In genomic region chr2:102356879-102357695, GRCm38 (mm10) we compare ENCODE assay signal across 13 mouse cellular contexts. TPM values are rescaled to one million over a fixed set of nuclear protein-coding genes. Genes with fewer than 3 reads are reported as not detected.
DNase-seq lines count a peak whose midpoint lies in the region; ATAC-seq and TF ChIP-seq lines count a peak whose summit lies in the region.
"Had no signal": no experiment of that assay in that cellular context is flagged by ENCODE, and none has a peak within 500 bp of the region (broad histone marks: within the 10 kb centered on the region; RNA-seq: fewer than 3 reads in every experiment).

No protein-coding gene starts in this region.

- DNase-seq in lung, postnatal 36 days, result peak; percentile 21
- DNase-seq in lung, adult 2 months, result no peak
- peak; percentile 19 for DNase-seq in adrenal gland, postnatal 14 days
- peak; percentile 40 to 68 for DNase-seq in cerebellum, postnatal 25 days
- no peak for DNase-seq in lung, postnatal 25 days (ENCODE audit: low spot score)
- DNase-seq: lung, embryonic 14.5 days; spleen, adult 18-20 months; thymus, postnatal 25 days had no signal

- H3K4me1 ChIP-seq in lung, adult 2 months (ENCODE audit: control insufficient read depth, insufficient read depth, low read length), result no peaks in the 10 kb centered on the region
- H3K4me1 ChIP-seq in forebrain, embryonic 13.5 days, result peaks cover 12% of the 10 kb centered on the region
- H3K4me1 ChIP-seq: hindbrain, embryonic 13.5 days had no signal

- no peak for TF ChIP-seq POLR2A in lung, adult 2 months (IDR thresholded peaks at IDR 0.05; ENCODE audit: borderline replicate concordance, extremely low read depth, low read depth, low read length)

- H3K27me3 ChIP-seq in forebrain, embryonic 13.5 days, result no peaks in the 10 kb centered on the region
- H3K27me3 ChIP-seq: hindbrain, embryonic 13.5 days had no signal

- H3K4me2 ChIP-seq in forebrain, embryonic 13.5 days, result no peak overlapping the region
- H3K4me2 ChIP-seq: hindbrain, embryonic 13.5 days; lung, embryonic 14.5 days had no signal

- ATAC-seq in granulocyte monocyte progenitor cell, adult 5-6 weeks (replicated peaks; ENCODE audit: poor library complexity, severe bottlenecking), result no peak
- no peak for ATAC-seq in forebrain, embryonic 13.5 days
- ATAC-seq: midbrain, embryonic 16.5 days had no signal

- no peak overlapping the region for H3K27ac ChIP-seq in forebrain, embryonic 13.5 days
- H3K27ac ChIP-seq: hindbrain, embryonic 13.5 days; left cerebral cortex, adult 2 months had no signal

- 94% methylated on average over 7 of the region's 7 CpGs for WGBS in lung, adult 2 months
- WGBS in forebrain, embryonic 13.5 days, result 95% methylated on average over 7 of the region's 7 CpGs

- H3K9ac ChIP-seq in forebrain, embryonic 13.5 days, result no peak overlapping the region
- H3K9ac ChIP-seq: hindbrain, embryonic 13.5 days; lung, embryonic 14.5 days had no signal

- no peak for TF ChIP-seq CTCF in lung, adult 2 months (IDR thresholded peaks at IDR 0.05; ENCODE audit: insufficient read depth, low read length)

- no peaks in the 10 kb centered on the region for H3K9me3 ChIP-seq in forebrain, embryonic 13.5 days (replicated peaks)
- H3K9me3 ChIP-seq: hindbrain, embryonic 13.5 days had no signal

- H3K4me3 ChIP-seq in lung, adult 2 months (replicated peaks; ENCODE audit: extremely low read depth, low read depth, low read length), result no peak overlapping the region
- no peak overlapping the region for H3K4me3 ChIP-seq in forebrain, embryonic 13.5 days
- H3K4me3 ChIP-seq: hindbrain, embryonic 13.5 days; left cerebral cortex, adult 2 months had no signal

- H3K36me3 ChIP-seq in forebrain, embryonic 13.5 days (ENCODE audit: poor library complexity, severe bottlenecking), result peaks cover 17% of the 10 kb centered on the region

RNA-seq across cellular contexts. Expression of gene Trim44, which starts 50.5 kb away (rescaled TPM):
- polyA plus RNA-seq in lung, adult 2 months (2012; rRNA removed), result 26.9 and 34.2 TPM in 2 replicates
- 64.5 and 76.8 TPM in 2 replicates for total RNA-seq in adrenal gland, postnatal 14 days (2021)
- total RNA-seq in granulocyte monocyte progenitor cell, adult 5-6 weeks (2014; fragmentation: Nextera tagmentation), result 31.9 and 39.3 TPM in 2 replicates
- total RNA-seq in granulocyte monocyte progenitor cell, adult 5-6 weeks (2017), result 42.2 and 44.7 TPM in 2 replicates
- 32.5 and 36.5 TPM in 2 replicates for polyA plus RNA-seq in forebrain, embryonic 13.5 days (2015; fragmentation: Nextera tagmentation; extraction: Ambion mirVana)

Comparison
In these comparisons a context has a peak if more than half of its experiments do, and no peak if none do; other contexts are left out.
1. DNase-seq: peak in lung, postnatal 36 days (single experiment), adrenal gland, postnatal 14 days (single experiment) and cerebellum, postnatal 25 days (2 of 2); none in lung, adult 2 months (single experiment) and lung, postnatal 25 days (single experiment).